Mouse (Mus musculus) CD4-positive, CD25-positive, alpha-beta regulatory T cell, adult 2 months (primary cell): ENCODE measurements around the gene Malsu1.

Experiments
- DNase-seq: peaks from one replicate; pipeline ENCODE4 v3.0.0-alpha.2; 2012; ENCODE audit warnings: low read depth, low spot score

Malsu1 gene

GRCm38 (mm10) chr6:49073304-49074116 lies at the start of gene Malsu1:
TSS of gene Malsu1 (plus strand) at chr6:49073795.
- DNase-seq = peak; percentile 94

- DNase-seq = no peak
Observed at GRCm38 (mm10) chr6:49025290-49025689, 48.3 kb upstream of the Malsu1 start.

DNA sequence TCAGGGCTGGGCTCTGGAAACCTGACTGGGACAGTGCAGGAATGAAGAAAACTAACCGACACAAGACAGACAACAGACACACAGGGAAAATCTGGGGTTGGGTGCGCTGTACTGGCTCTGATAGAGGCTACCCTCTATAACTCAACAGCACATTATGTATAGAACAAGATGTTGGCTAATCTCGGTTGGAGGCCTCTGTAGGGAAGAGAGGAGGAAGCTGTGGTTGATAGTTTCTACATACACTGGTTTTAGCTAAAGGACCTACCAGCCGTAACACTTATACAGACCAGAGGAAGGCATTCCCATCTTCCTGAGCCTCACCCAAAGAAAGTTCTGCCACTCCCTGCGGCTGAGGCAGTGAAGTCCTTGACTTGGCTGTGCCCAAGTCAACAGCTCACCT lies 47.1 kb upstream of the Malsu1 start:
- no peak for DNase-seq

DNA sequence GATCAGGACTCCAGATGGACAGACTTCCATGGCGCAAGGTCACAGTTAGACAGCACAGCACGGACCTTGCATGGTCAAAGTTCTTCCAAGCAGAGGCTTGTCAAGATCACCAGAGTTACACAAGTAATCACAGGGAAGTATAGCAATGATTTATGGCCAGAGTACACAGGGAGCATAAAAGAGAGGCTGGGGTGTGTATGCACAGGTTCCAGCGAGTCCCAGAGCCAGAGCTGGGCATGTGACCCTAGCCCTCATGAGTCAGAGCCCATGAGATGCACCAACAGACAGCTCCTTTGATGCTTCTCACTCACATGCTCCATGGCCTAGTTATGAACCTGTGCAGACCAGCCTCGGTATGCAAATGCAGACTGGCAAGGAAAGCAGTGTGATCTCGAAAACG lies 45.6 kb upstream of the Malsu1 start:
- DNase-seq = no peak

GRCm38 (mm10) chr6:49028708-49029107 lies 44.9 kb upstream of the Malsu1 start:
- no peak for DNase-seq

DNA sequence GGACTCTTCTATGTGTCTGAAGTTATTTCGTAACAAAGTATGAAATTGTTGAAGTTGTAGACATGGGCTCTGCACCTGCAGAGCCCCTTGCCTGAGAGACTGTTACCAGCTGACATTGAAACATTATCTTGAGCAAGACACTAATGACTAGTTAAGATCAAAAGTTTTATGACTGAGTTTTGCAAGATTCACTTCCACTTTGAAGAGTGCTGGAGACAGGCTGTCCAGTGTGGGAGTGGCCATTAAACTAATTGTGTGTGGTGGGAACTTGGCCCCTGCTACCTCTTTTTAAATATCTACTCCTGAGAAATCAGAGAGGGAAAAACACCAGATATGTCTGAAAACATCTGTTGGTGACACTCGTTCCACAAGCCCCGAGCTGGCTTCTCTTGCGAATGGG lies 42.4 kb upstream of the Malsu1 start:
- DNase-seq = no peak

GRCm38 (mm10) chr6:49032783-49033182 lies 40.8 kb upstream of the Malsu1 start:
- no peak for DNase-seq

DNA sequence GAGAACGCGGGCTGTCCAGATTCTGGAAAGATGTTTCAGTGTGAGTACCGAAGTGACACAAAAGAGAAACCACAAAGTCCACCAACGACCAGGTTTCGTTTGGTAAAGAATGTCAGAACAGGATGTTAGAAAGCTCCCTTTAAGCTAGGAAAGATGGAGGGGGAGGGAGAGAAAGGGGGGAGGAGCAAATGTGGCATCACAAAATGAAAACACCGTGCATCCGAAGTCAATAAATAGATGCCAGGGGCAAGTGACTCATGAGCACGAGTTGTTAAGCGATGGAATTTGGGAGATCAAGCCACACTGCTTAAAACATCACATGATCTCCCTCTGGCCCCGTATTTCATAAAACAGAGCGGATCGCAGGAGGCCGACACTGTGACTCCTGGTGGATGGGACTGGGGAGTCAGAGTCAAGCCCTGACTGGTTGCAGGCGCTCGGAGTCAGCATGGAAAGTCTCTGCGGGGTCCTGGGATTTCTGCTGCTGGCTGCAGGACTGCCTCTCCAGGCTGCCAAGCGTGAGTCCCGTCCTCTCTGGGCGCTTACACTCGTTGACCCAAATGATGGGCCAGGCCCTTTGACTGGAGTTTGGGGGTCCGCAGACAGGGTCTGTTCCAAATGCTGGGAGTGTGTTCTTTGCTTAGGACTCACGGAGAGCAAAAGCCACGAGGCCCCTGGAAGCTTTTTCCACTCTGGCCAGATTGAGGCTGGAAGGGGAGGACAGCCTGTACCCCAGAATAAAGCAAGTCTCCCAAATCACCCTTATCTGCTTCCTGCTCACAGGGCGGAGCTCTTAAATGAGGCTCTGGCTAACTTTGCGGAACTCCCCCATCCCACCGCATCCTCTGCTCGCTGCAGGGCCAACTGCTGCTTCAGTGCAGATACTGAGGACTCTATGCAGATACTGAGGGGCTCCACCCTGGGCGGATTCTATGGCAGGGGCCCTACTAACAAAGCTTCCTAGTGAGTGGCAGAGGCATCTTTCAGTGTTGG lies 37.0 kb upstream of the Malsu1 start, which contains the start of gene Gpnmb:
Gene Gpnmb, plus strand, starts transcription at position 272 of the 993 bp plus-strand sequence.
- DNase-seq = peak; percentile 61

DNA sequence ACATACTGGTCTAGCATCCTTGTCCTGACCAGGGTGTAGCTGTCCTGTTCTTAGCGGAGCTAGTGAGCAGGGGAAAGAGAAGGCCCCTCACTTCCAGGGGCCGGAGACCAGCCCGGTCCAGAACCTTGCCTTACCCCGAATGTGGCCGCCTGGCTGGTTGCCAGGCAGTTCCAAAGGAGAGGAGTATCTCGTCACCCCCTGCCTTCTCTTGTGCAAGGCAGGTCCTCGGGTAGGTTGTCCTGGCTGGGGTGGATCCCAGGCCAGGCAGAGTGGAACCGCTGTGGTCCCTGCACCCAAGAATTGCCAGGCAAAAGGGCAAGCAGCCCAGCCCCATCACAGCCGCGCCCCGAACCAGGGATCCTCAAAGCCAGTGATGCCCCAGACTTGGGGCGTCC lies 36.3 kb upstream of the Malsu1 start:
- DNase-seq = no peak

- DNase-seq = peak; percentile 87
Observed at GRCm38 (mm10) chr6:49039470-49040180, 34.0 kb upstream of the Malsu1 start.

DNA sequence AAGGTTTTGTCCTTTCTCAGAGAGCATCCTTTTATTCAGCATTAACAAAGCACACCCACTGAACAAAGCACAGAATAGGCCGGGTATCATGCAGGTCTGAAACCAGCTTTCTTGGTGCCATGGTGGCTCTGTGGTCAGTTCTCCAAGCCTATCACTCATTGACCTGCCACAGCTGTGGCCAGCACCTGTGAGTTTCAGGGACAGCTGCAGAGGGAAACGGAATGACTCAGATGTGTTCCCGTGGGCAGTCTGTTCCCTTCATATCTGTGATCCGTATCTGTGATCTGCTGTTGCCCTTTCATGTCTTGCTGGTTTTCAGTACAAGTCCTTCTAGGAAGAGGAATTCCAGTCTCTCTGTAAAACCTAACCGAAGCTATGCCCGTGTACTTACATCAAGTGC lies 27.1 kb upstream of the Malsu1 start:
- DNase-seq = no peak

GRCm38 (mm10) chr6:49046976-49047375 lies 26.6 kb upstream of the Malsu1 start:
- DNase-seq = no peak

DNA sequence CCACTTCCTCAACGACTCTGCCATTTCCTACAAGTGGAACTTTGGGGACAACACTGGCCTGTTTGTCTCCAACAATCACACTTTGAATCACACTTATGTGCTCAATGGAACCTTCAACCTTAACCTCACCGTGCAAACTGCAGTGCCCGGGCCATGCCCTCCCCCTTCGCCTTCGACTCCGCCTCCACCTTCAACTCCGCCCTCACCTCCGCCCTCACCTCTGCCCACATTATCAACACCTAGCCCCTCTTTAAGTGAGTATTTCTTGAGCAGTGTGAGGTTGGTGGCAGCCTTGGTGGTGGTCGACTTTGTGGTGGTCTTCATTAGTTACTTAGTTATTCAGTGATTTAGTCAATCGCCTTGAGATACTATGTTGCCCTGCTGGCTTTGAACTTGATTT lies 25.7 kb upstream of the Malsu1 start:
- no peak for DNase-seq

DNA sequence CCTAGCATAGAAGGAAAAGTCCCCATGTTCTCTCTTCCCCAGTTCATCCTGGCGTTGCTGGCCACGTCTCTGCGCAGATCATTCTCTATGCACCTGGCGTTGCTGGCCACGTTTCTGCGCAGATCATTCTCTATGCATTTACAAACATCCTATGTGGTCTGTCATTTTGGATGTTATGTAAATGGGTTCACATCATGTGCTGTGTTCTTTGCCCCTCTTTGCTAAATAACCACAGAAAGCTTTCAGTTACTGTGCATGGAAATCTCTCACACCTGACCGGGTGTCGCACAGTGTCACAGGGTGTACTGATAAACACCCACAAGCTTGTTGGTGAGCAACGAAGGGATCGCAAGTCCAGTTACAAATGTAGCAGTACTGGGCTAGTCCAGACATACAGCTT lies 25.2 kb upstream of the Malsu1 start:
- no peak for DNase-seq

DNA sequence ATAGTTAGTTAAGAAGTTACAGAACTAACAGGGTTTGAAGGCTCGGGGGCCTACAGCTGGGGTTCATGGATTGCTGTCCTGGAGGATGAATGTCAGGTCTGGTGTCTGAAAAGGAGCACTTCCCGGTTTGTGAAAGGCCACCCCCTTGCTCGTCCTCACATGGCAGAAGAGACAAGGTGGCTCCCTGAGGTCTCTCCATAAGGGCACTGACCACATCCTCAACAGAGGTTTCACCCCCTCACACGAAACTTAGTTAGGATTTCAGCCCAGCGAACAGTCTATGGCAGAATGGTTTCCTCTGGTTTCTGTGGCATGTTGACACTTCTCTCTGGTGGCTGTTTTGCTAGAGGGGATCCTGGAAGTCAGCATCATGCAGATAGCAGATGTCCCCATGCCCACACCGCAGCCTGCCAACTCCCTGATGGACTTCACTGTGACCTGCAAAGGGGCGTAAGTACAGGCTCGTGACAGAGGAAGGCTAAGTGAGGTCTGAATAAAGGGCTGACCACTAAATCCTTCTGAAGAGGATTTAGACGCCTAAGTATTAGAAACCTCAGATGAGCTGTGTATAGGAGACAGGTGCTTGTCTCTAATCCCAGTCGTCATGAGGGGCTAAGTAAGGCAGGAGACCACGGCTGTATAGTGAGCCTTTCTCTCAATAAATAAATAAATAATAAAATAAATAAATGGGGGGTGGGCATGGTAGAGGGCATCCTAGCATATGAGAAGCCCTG lies 22.8 kb upstream of the Malsu1 start:
- no peak for DNase-seq

- no peak for DNase-seq
Observed at GRCm38 (mm10) chr6:49052191-49052590, 21.4 kb upstream of the Malsu1 start.

- no peak for DNase-seq
Observed at GRCm38 (mm10) chr6:49055256-49055733, 18.3 kb upstream of the Malsu1 start.

- DNase-seq = no peak
Observed at GRCm38 (mm10) chr6:49056009-49056408, 17.6 kb upstream of the Malsu1 start.

DNA sequence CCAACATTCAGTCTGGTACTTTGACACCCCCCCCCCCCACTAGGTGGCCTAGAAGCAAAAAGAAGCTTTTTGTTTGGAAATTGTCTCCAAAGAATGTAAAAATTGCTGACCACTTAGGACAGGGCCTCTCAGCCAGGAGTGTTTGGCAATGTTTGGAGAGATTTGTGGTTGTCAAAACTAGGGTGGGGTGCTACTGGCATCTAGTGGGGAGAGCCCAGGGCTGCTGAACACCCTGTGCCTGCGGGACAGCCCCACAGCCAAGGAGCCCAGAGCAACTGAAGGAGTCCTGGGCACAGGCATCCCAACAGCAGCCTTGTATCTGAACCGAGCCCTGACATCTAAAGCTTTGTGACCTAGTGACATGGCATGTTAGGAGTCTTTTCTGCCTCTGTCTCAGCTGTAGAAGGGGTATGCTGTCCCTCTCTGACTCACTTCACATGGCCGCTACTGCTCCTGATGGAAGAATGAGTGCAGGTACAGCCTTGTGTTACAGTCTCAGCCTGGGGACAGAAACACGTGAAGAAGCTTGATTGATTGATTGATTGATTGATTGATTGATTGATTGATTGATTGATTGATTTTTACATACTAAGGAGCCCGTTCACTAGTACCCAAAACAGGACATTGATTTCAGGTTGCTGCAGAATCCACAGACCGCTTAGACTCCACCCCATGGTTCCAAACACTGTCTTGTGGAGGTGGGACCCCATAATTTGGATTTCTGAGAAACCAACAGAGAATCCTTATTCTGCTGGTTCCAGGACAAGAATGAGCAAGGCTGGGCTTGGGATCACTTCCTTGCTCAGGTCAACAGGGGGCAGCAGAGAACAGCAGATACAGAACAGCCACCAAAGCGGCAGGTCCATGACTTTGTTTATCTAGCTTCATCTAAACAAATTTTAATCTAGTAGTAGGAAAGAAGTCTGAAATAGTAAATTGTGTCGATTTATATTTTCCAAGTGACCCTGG lies 16.3 kb upstream of the Malsu1 start:
- DNase-seq = peak; percentile 86

DNA sequence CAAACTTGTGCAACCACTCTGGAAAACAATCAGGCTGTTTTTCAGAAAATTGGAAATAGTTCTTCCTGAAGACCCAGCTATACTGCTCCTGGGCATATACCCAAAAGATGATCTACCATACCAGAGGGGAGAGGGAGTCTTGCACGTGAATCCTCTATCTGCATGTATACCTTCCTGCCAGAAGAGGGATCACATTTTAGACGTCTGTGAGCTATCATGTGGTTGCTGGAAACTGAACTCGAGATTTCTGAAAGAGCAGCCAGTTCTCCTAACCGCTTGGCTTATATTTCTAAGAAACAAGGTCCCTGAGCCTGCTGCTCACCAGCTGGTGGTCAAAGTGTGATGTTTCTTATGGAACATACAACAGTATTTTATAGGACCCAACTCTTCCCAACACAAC lies 5.2 kb upstream of the Malsu1 start:
- DNase-seq = peak; percentile 18
